Mouse (Mus musculus) forebrain, embryonic 12.5 days (tissue): ENCODE results near the gene Pygl. TPM values are rescaled to one million over a fixed set of nuclear protein-coding genes. Genes with fewer than 3 reads are reported as not detected.
"Not testable (repeated sequence)": the region's sequence is repeated elsewhere in the genome, so short reads cannot be mapped to it uniquely, and the experiment has no call there.

Source experiments
- ATAC-seq: fragments of 200-750 bp; cut with Nextera tagmentation; 2 replicates; pipeline ENCODE4 v1.8.0; 2017; ENCODE audit warnings: moderate TSS enrichment; ENCODE audit not compliant: low FRiP score
- H3K27ac ChIP-seq: fragments of 300-500 bp; sonication (generic); 2 replicates; pipeline ENCODE4 v1.5.1; 2016; ENCODE audit warnings: mild to moderate bottlenecking
- H3K27me3 ChIP-seq: fragments of 300-500 bp; sonication (generic); 2 replicates; pipeline ENCODE4 v1.6.1; 2016; ENCODE audit warnings: mild to moderate bottlenecking
- H3K36me3 ChIP-seq: fragments of 300-500 bp; sonication (generic); replicated peaks from 2 replicates; pipeline ENCODE4 v1.6.1; 2016; ENCODE audit warnings: mild to moderate bottlenecking
- H3K4me1 ChIP-seq: fragments of 300-500 bp; sonication (generic); 2 replicates; pipeline ENCODE4 v1.6.1; 2016
- H3K4me2 ChIP-seq: fragments of 300-500 bp; sonication (generic); 2 replicates; pipeline ENCODE4 v1.6.1; 2016; ENCODE audit warnings: mild to moderate bottlenecking, moderate library complexity
- H3K4me3 ChIP-seq: fragments of 300-500 bp; sonication (generic); replicated peaks from 2 replicates; pipeline ENCODE4 v1.5.1; 2016; ENCODE audit warnings: mild to moderate bottlenecking
- H3K9ac ChIP-seq: fragments of 300-500 bp; sonication (generic); 2 replicates; pipeline ENCODE4 v1.6.1; 2016; ENCODE audit warnings: mild to moderate bottlenecking
- H3K9me3 ChIP-seq: fragments of 300-500 bp; sonication (generic); 2 replicates; pipeline ENCODE4 v1.6.1; 2016
- WGBS: fragments of 180-500 bp; shearing (Covaris S2); methylation state at CpG from one replicate; pipeline ENCODE4 v1.1.7; 2016; 5-methylcytosine and 5-hydroxymethylcytosine counted together
- polyA plus RNA-seq: library from polyadenylated mRNA; unstranded; fragments of >200 nt; fragmentation: Nextera tagmentation; extraction: Ambion mirVana; gene quantifications from 2 replicates; pipeline ENCODE4 v1.2.1, GENCODE M21; 2016

The Pygl gene
- polyA plus RNA-seq, 1 experiment from 2014 or later: 4.9 TPM

- Histone ChIP-seq H3K4me1 (peaks cover 11% of the 10 kb centered on the region), H3K9ac (no peak overlapping the region), H3K9me3 (no peaks in the 10 kb centered on the region), H3K4me2 (no peak overlapping the region), H3K36me3 (no peaks in the 10 kb centered on the region), H3K27me3 (peaks cover 3% of the 10 kb centered on the region; the same call in 1 of the 2 replicates), H3K4me3 (no peak overlapping the region), H3K27ac (no peak overlapping the region)
- WGBS: 88% methylated on average over 6 of the region's 6 CpGs
- no peak for ATAC-seq
Measured at GRCm38 (mm10) chr12:70145586-70145985, 85.7 kb downstream of the Pygl start.

GRCm38 (mm10) chr12:70144637-70145448 lies 86.4 kb downstream of the Pygl start:
- ATAC-seq: no peak
- Histone ChIP-seq H3K27ac (no peak overlapping the region), H3K4me1 (peaks cover 11% of the 10 kb centered on the region), H3K9ac (no peak overlapping the region), H3K36me3 (no peaks in the 10 kb centered on the region), H3K27me3 (peaks cover 3% of the 10 kb centered on the region; the same call in 1 of the 2 replicates), H3K4me2 (no peak overlapping the region), H3K4me3 (no peak overlapping the region), H3K9me3 (no peaks in the 10 kb centered on the region)
- 47% methylated on average over 20 of the region's 20 CpGs for WGBS

- not testable (repeated sequence) for H3K36me3 ChIP-seq, H3K27ac ChIP-seq, H3K9me3 ChIP-seq, H3K4me3 ChIP-seq, H3K27me3 ChIP-seq, H3K4me2 ChIP-seq, H3K9ac ChIP-seq
- 10% methylated on average over 3 of the region's 3 CpGs for WGBS
- peaks cover 11% of the 10 kb centered on the region for H3K4me1 ChIP-seq
- peak; percentile 42; the same call in 1 of the 2 replicates for ATAC-seq
Measured at GRCm38 (mm10) chr12:70144106-70144587, 87.1 kb downstream of the Pygl start.

GRCm38 (mm10) chr12:70140993-70141576 lies 90.2 kb downstream of the Pygl start:
- no peak for ATAC-seq
- Histone ChIP-seq H3K36me3 (no peaks in the 10 kb centered on the region), H3K9ac (no peak overlapping the region), H3K4me3 (no peak overlapping the region), H3K27me3 (no peaks in the 10 kb centered on the region), H3K27ac (no peak overlapping the region), H3K4me2 (no peak overlapping the region), H3K9me3 (no peaks in the 10 kb centered on the region), H3K4me1 (no peaks in the 10 kb centered on the region)
- WGBS: 87% methylated on average over 5 of the region's 5 CpGs

Other genes starting within 250 kb of the Pygl start
- 6.3 and 8.0 TPM in 2 replicates for gene Sav1, start 244.5 kb downstream of the Pygl start, polyA plus RNA-seq
- 12.7 and 15.5 TPM in 2 replicates for gene Nin, start 117.8 kb downstream of the Pygl start, polyA plus RNA-seq
- not detected in 2 replicates for gene Abhd12b, start 77.3 kb downstream of the Pygl start, polyA plus RNA-seq
- gene Trim9, start 116.1 kb upstream of the Pygl start, polyA plus RNA-seq: 17.5 and 18.1 TPM in 2 replicates
- 126 and 129 TPM in 2 replicates for gene Tmx1, start 221.6 kb upstream of the Pygl start, polyA plus RNA-seq